Mouse (Mus musculus): ENCODE results near the gene Sh3kbp1. TPM values are rescaled to one million over a fixed set of nuclear protein-coding genes. Genes with fewer than 3 reads are reported as not detected.
A peak's percentile ranks its signal among the peaks of the same experiment; 100 is the strongest.

The Sh3kbp1 gene
- polyA plus RNA-seq, 1 experiment from 2014 or later = 9.7 TPM

GRCm38 (mm10) chrX:159626208-159626906, 715 bp upstream of the Sh3kbp1 start:
- no peak for DNase-seq
- ATAC-seq = peak; percentile 14
- Histone ChIP-seq H3K4me2 (ENCODE audit: low read depth, low read length) (peak overlapping the region; percentile 81), H3K4me3 (ENCODE audit: low read depth, low read length) (peak overlapping the region; percentile 60), H3K36me3 (replicated peaks; ENCODE audit: insufficient read depth, low read length) (no peaks in the 10 kb centered on the region), H3K27ac (ENCODE audit: low read depth) (no peak overlapping the region), H3K9ac (replicated peaks) (0 out of 2 replicates have a peak overlapping the region, but pooled peaks have one; percentile 16), H3K4me1 (ENCODE audit: insufficient read depth) (peaks cover 6% of the 10 kb centered on the region), H3K9me3 (ENCODE audit: low read length) (no peaks in the 10 kb centered on the region), H3K27me3 (ENCODE audit: insufficient read depth, low read length) (0 out of 2 replicates have a peak, but pooled peaks cover 6% of the 10 kb centered on the region)
- 27% methylated on average over 10 of the region's 12 CpGs for WGBS (ENCODE audit: insufficient replicate concordance)
- TF ChIP-seq CTCF (IDR thresholded peaks at IDR 0.05; ENCODE audit: low read depth) = peak; percentile 63
- TF ChIP-seq EP300 (IDR thresholded peaks at IDR 0.05; ENCODE audit: low read depth) = no peak

- ATAC-seq (peak; percentile 57), DNase-seq (peak; percentile 36)
- no peaks in the 10 kb centered on the region for H3K36me3 ChIP-seq (replicated peaks; ENCODE audit: insufficient read depth, low read length)
Measured at GRCm38 (mm10) chrX:159627588-159628566, 805 bp downstream of the Sh3kbp1 start.

GRCm38 (mm10) chrX:159628629-159629028, 1.6 kb downstream of the Sh3kbp1 start:
- TF ChIP-seq CTCF (IDR thresholded peaks at IDR 0.05; ENCODE audit: low read depth) = no peak
- TF ChIP-seq EP300 (IDR thresholded peaks at IDR 0.05; ENCODE audit: low read depth) = no peak
- DNase-seq = no peak
- Histone ChIP-seq H3K4me1 (ENCODE audit: insufficient read depth) (peaks cover 6% of the 10 kb centered on the region), H3K9ac (replicated peaks) (no peak overlapping the region), H3K27me3 (ENCODE audit: insufficient read depth, low read length) (0 out of 2 replicates have a peak, but pooled peaks cover 6% of the 10 kb centered on the region), H3K27ac (ENCODE audit: low read depth) (no peak overlapping the region), H3K4me2 (ENCODE audit: low read depth, low read length) (peak overlapping the region; percentile 81), H3K4me3 (ENCODE audit: low read depth, low read length) (peak overlapping the region; percentile 60), H3K36me3 (replicated peaks; ENCODE audit: insufficient read depth, low read length) (no peaks in the 10 kb centered on the region), H3K9me3 (ENCODE audit: low read length) (no peaks in the 10 kb centered on the region)
- 28% methylated on average over 4 of the region's 4 CpGs for WGBS (ENCODE audit: insufficient replicate concordance)
- ATAC-seq = no peak

More at GRCm38 (mm10) chrX:159627588-159628566, 805 bp downstream of the Sh3kbp1 start:
- Histone ChIP-seq H3K4me3 (ENCODE audit: low read depth, low read length) (peak overlapping the region; percentile 60), H3K9ac (replicated peaks) (peak overlapping the region; percentile 64), H3K4me1 (ENCODE audit: insufficient read depth) (peaks cover 6% of the 10 kb centered on the region), H3K27ac (ENCODE audit: low read depth) (peak overlapping the region; percentile 51), H3K9me3 (ENCODE audit: low read length) (no peaks in the 10 kb centered on the region), H3K27me3 (ENCODE audit: insufficient read depth, low read length) (0 out of 2 replicates have a peak, but pooled peaks cover 6% of the 10 kb centered on the region), H3K4me2 (ENCODE audit: low read depth, low read length) (peak overlapping the region; percentile 81)
- peak; percentile 0; the same call in 1 of the 2 replicates for TF ChIP-seq CTCF (IDR thresholded peaks at IDR 0.05; ENCODE audit: low read depth)
- TF ChIP-seq EP300 (IDR thresholded peaks at IDR 0.05; ENCODE audit: low read depth) = no peak
- WGBS (ENCODE audit: insufficient replicate concordance) = 27% methylated on average over 48 of the region's 56 CpGs

- DNase-seq (no peak), ATAC-seq (no peak)
- Histone ChIP-seq H3K9ac (replicated peaks) (no peak overlapping the region), H3K9me3 (ENCODE audit: low read length) (no peaks in the 10 kb centered on the region), H3K4me2 (ENCODE audit: low read depth, low read length) (peak overlapping the region; percentile 81; the same call in 1 of the 2 replicates), H3K27me3 (ENCODE audit: insufficient read depth, low read length) (0 out of 2 replicates have a peak, but pooled peaks cover 6% of the 10 kb centered on the region), H3K36me3 (replicated peaks; ENCODE audit: insufficient read depth, low read length) (no peaks in the 10 kb centered on the region), H3K27ac (ENCODE audit: low read depth) (no peak overlapping the region), H3K4me3 (ENCODE audit: low read depth, low read length) (no peak overlapping the region), H3K4me1 (ENCODE audit: insufficient read depth) (peaks cover 6% of the 10 kb centered on the region)
- TF ChIP-seq EP300 (IDR thresholded peaks at IDR 0.05; ENCODE audit: low read depth) = no peak
- no peak for TF ChIP-seq CTCF (IDR thresholded peaks at IDR 0.05; ENCODE audit: low read depth)
- WGBS (ENCODE audit: insufficient replicate concordance) = 42% methylated on average over 2 of the region's 2 CpGs
Measured at GRCm38 (mm10) chrX:159629203-159629602, 2.1 kb downstream of the Sh3kbp1 start.

- 42% methylated on average over 4 of the region's 4 CpGs for WGBS (ENCODE audit: insufficient replicate concordance)
- peak; percentile 62 for ATAC-seq
- Histone ChIP-seq H3K4me2 (ENCODE audit: low read depth, low read length) (no peak overlapping the region), H3K9ac (replicated peaks) (no peak overlapping the region), H3K27ac (ENCODE audit: low read depth) (no peak overlapping the region), H3K4me3 (ENCODE audit: low read depth, low read length) (no peak overlapping the region), H3K9me3 (ENCODE audit: low read length) (no peaks in the 10 kb centered on the region), H3K4me1 (ENCODE audit: insufficient read depth) (no peaks in the 10 kb centered on the region), H3K36me3 (replicated peaks; ENCODE audit: insufficient read depth, low read length) (no peaks in the 10 kb centered on the region), H3K27me3 (ENCODE audit: insufficient read depth, low read length) (no peaks in the 10 kb centered on the region)
- TF ChIP-seq EP300 (IDR thresholded peaks at IDR 0.05; ENCODE audit: low read depth) = no peak
- TF ChIP-seq CTCF (IDR thresholded peaks at IDR 0.05; ENCODE audit: low read depth) = no peak
- no peak for DNase-seq
Measured at GRCm38 (mm10) chrX:159638500-159639227, 11.6 kb downstream of the Sh3kbp1 start.
